In the genomic region with DNA sequence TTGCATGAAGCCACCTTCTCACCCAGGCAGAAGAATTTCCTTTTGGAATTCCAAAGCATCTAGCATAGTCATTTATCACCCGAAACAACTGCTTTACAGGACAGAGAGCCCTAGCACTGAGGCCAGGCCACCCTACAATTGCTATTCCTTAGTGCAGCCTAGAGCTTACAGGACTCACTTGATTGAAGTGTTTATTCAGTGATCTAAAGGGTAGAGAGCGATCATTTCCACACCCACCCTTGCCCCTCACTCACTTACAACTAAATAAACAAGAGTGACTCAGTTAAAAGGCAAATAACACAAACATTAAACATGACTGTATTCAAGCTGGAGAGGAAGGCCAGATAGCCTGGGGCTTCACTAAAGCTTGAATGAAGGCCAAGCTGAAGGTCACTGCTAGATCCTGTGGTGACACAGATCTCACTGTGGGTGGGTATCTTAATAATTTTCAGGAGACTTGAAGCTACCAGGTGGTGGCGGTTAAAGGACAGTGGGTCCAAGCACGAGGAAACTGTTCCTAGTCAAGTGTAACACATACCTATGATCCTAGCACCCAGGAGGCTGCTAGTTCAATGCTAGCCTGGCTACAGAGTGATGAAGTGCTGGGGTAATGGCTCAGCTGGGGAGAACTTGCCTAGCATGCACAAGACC, we compare ENCODE assay signal across 8 mouse cellular contexts.
A peak's percentile ranks its signal among the peaks of the same experiment; 100 is the strongest.
DNase-seq lines count a peak whose midpoint lies in the region; ATAC-seq and TF ChIP-seq lines count a peak whose summit lies in the region.
"Had no signal": no experiment of that assay in that cellular context is flagged by ENCODE, and none has a peak within 500 bp of the region (broad histone marks: within the 10 kb centered on the region; RNA-seq: fewer than 3 reads in every experiment).

No protein-coding gene starts in this region.

- no peak overlapping the region; the same call in 1 of the 2 replicates for H3K4me3 ChIP-seq in heart, embryonic 13.5 days
- no peak overlapping the region for H3K4me3 ChIP-seq in midbrain, embryonic 15.5 days
- H3K4me3 ChIP-seq in midbrain, embryonic 10.5 days: no peak overlapping the region
- H3K4me3 ChIP-seq in intestine, embryonic 15.5 days (replicated peaks): no peak overlapping the region
- no peak overlapping the region for H3K4me3 ChIP-seq in stomach, postnatal 0 days (ENCODE audit: low read depth, low read length)
- H3K4me3 ChIP-seq: limb, embryonic 12.5 days had no signal

- TF ChIP-seq EP300 in stomach, postnatal 0 days (optimal IDR thresholded peaks at IDR 0.05): no peak

- H3K9ac ChIP-seq in heart, embryonic 13.5 days: peak overlapping the region; percentile 24
- no peak overlapping the region for H3K9ac ChIP-seq in midbrain, embryonic 15.5 days
- no peak overlapping the region for H3K9ac ChIP-seq in intestine, embryonic 15.5 days
- no peak overlapping the region for H3K9ac ChIP-seq in stomach, postnatal 0 days (ENCODE audit: low read length)
- H3K9ac ChIP-seq: limb, embryonic 12.5 days had no signal

- intact Hi-C loops in heart, postnatal 25 days (cut with DNase I): no loop called here

- ATAC-seq in heart, embryonic 13.5 days (ENCODE audit: extremely low read depth, insufficient number of reproducible peaks, low FRiP score, low TSS enrichment): no peak
- no peak for ATAC-seq in midbrain, embryonic 15.5 days (replicated peaks)
- no peak for ATAC-seq in intestine, embryonic 15.5 days
- ATAC-seq in stomach, postnatal 0 days (ENCODE audit: low FRiP score, low TSS enrichment): no peak

- H3K4me1 ChIP-seq in heart, embryonic 13.5 days: peaks cover 52% of the 10 kb centered on the region
- H3K4me1 ChIP-seq in midbrain, embryonic 15.5 days: peaks cover 19% of the 10 kb centered on the region
- peaks cover 23% of the 10 kb centered on the region for H3K4me1 ChIP-seq in midbrain, embryonic 10.5 days
- peaks cover 26% of the 10 kb centered on the region for H3K4me1 ChIP-seq in intestine, embryonic 15.5 days (replicated peaks)
- peaks cover 12% of the 10 kb centered on the region for H3K4me1 ChIP-seq in stomach, postnatal 0 days (replicated peaks; ENCODE audit: control insufficient read depth, insufficient read depth)

- no peak for DNase-seq in heart, postnatal 25 days (ENCODE audit: low spot score)
- no peak for DNase-seq in midbrain, embryonic 10.5 days (ENCODE audit: low spot score)
- no peak for DNase-seq in stomach, postnatal 0 days (ENCODE audit: low spot score)
- DNase-seq in spleen, postnatal 10 days (ENCODE audit: low spot score in 2 of 2): no peak

- no peak for TF ChIP-seq CTCF in stomach, postnatal 0 days (IDR thresholded peaks at IDR 0.05; ENCODE audit: low read depth)

- peak overlapping the region; percentile 58 for H3K4me2 ChIP-seq in heart, embryonic 13.5 days
- H3K4me2 ChIP-seq in midbrain, embryonic 15.5 days: no peak overlapping the region
- no peak overlapping the region for H3K4me2 ChIP-seq in intestine, embryonic 15.5 days (replicated peaks)
- H3K4me2 ChIP-seq in stomach, postnatal 0 days (replicated peaks; ENCODE audit: low read depth): no peak overlapping the region
- H3K4me2 ChIP-seq: limb, embryonic 12.5 days had no signal

- H3K9me3 ChIP-seq in heart, embryonic 13.5 days: no peaks in the 10 kb centered on the region
- H3K9me3 ChIP-seq in midbrain, embryonic 15.5 days: no peaks in the 10 kb centered on the region
- H3K9me3 ChIP-seq in midbrain, embryonic 10.5 days (replicated peaks): no peaks in the 10 kb centered on the region
- no peaks in the 10 kb centered on the region for H3K9me3 ChIP-seq in intestine, embryonic 15.5 days
- no peaks in the 10 kb centered on the region for H3K9me3 ChIP-seq in stomach, postnatal 0 days (ENCODE audit: control insufficient read depth, low read length)
- H3K9me3 ChIP-seq: limb, embryonic 12.5 days had no signal

- H3K27me3 ChIP-seq in heart, embryonic 13.5 days (replicated peaks): no peaks in the 10 kb centered on the region
- H3K27me3 ChIP-seq in midbrain, embryonic 15.5 days (replicated peaks): no peaks in the 10 kb centered on the region
- no peaks in the 10 kb centered on the region for H3K27me3 ChIP-seq in midbrain, embryonic 10.5 days (ENCODE audit: low read depth, poor library complexity, severe bottlenecking)
- no peaks in the 10 kb centered on the region for H3K27me3 ChIP-seq in intestine, embryonic 15.5 days (replicated peaks)
- H3K27me3 ChIP-seq in stomach, postnatal 0 days (ENCODE audit: control insufficient read depth, insufficient read depth, low read length): no peaks in the 10 kb centered on the region

- 37% methylated on average over 4 of the region's 4 CpGs for WGBS in heart, embryonic 13.5 days
- WGBS in midbrain, embryonic 15.5 days: 72% methylated on average over 4 of the region's 4 CpGs
- 76% methylated on average over 4 of the region's 4 CpGs for WGBS in midbrain, embryonic 10.5 days
- WGBS in intestine, embryonic 15.5 days: 53% methylated on average over 4 of the region's 4 CpGs
- WGBS in stomach, postnatal 0 days: 41% methylated on average over 4 of the region's 4 CpGs

- H3K36me3 ChIP-seq in heart, embryonic 13.5 days: no peaks in the 10 kb centered on the region; the same call in 1 of the 2 replicates
- no peaks in the 10 kb centered on the region for H3K36me3 ChIP-seq in midbrain, embryonic 15.5 days (replicated peaks)
- H3K36me3 ChIP-seq in midbrain, embryonic 10.5 days: peaks cover 12% of the 10 kb centered on the region
- H3K36me3 ChIP-seq in intestine, embryonic 15.5 days: no peaks in the 10 kb centered on the region
- H3K36me3 ChIP-seq in stomach, postnatal 0 days (ENCODE audit: control insufficient read depth, insufficient read depth, low read length): no peaks in the 10 kb centered on the region
- H3K36me3 ChIP-seq: limb, embryonic 12.5 days had no signal

- H3K27ac ChIP-seq in heart, embryonic 13.5 days (replicated peaks): peak overlapping the region; percentile 97
- H3K27ac ChIP-seq in midbrain, embryonic 15.5 days: peak overlapping the region; percentile 65
- no peak overlapping the region for H3K27ac ChIP-seq in midbrain, embryonic 10.5 days (replicated peaks)
- H3K27ac ChIP-seq in intestine, embryonic 15.5 days: peak overlapping the region; percentile 59; the same call in 1 of the 2 replicates
- peak overlapping the region; percentile 45; the same call in 1 of the 2 replicates for H3K27ac ChIP-seq in stomach, postnatal 0 days (replicated peaks)
